18 mouse cellular contexts compared by ENCODE assay signal in the genomic region with DNA sequence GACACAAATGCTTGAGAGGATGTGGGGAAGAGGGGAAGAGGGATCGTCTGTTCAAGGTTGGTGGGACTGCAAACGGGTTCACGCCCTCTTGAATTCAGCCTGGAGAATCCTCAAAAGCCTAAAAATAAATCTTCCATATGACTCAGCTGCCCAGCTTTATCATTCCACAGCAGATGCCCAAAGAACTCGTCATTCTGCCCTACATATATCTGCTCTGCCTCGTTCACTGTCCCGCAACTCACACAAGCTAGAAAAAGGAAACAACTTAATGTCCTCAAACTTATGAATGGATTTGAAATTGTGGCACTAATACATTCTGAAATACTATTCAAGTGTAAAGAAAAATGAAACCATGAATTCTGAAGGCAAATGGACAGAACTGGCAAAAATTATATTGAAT. TPM values are rescaled to one million over a fixed set of nuclear protein-coding genes. Genes with fewer than 3 reads are reported as not detected.
DNase-seq lines count a peak whose midpoint lies in the region; ATAC-seq lines count a peak whose summit lies in the region.
"Had no signal": no experiment of that assay in that cellular context is flagged by ENCODE, and none has a peak within 500 bp of the region (broad histone marks: within the 10 kb centered on the region; RNA-seq: fewer than 3 reads in every experiment).

No protein-coding gene starts in this region.

- H3K9ac ChIP-seq in heart, embryonic 15.5 days = no peak overlapping the region
- H3K9ac ChIP-seq: embryonic facial prominence, embryonic 13.5 days; limb, embryonic 15.5 days had no signal

- no peaks in the 10 kb centered on the region for H3K9me3 ChIP-seq in heart, embryonic 15.5 days (replicated peaks)
- H3K9me3 ChIP-seq: embryonic facial prominence, embryonic 13.5 days; limb, embryonic 15.5 days had no signal

- H3K36me3 ChIP-seq in heart, embryonic 15.5 days = peaks cover 8% of the 10 kb centered on the region; the same call in 1 of the 2 replicates

- no peaks in the 10 kb centered on the region for H3K27me3 ChIP-seq in heart, embryonic 15.5 days
- H3K27me3 ChIP-seq: embryonic facial prominence, embryonic 13.5 days; limb, embryonic 15.5 days had no signal

- peak; percentile 27 for DNase-seq in adrenal gland, adult 2 months
- DNase-seq in adrenal gland, postnatal 25 days = no peak
- no peak for DNase-seq in heart, adult 9 months (ENCODE audit: low spot score in 2 of 2)
- peak; percentile 79 for DNase-seq in 3T3-L1 (ENCODE audit: low read depth, low spot score)
- peak; percentile 14 for DNase-seq in c-Kit-positive CD71-negative TER-119-negative erythroid progenitor cells, embryonic 14.5 days (ENCODE audit: low read depth)
- DNase-seq in embryo, embryonic 10.5 days (ENCODE audit: low spot score) = no peak
- DNase-seq: B cell, adult 2 months; cerebellum, adult 9-11 months; kidney, postnatal 36 days; right cerebral cortex, postnatal 4 days had no signal

- H3K4me2 ChIP-seq in heart, embryonic 15.5 days = peak overlapping the region; percentile 43
- H3K4me2 ChIP-seq: embryonic facial prominence, embryonic 13.5 days; limb, embryonic 15.5 days had no signal

- no peak overlapping the region for H3K4me3 ChIP-seq in heart, embryonic 15.5 days
- H3K4me3 ChIP-seq: embryonic facial prominence, embryonic 13.5 days; limb, embryonic 15.5 days had no signal

- H3K27ac ChIP-seq in heart, embryonic 15.5 days = no peak overlapping the region
- H3K27ac ChIP-seq: embryonic facial prominence, embryonic 13.5 days; limb, embryonic 15.5 days had no signal

- H3K4me1 ChIP-seq in heart, embryonic 15.5 days (replicated peaks) = peaks cover 18% of the 10 kb centered on the region
- H3K4me1 ChIP-seq: limb, embryonic 15.5 days had no signal

- WGBS in heart, embryonic 15.5 days = 26% methylated on average over 6 of the region's 6 CpGs

- no peak for ATAC-seq in heart, embryonic 15.5 days (replicated peaks; ENCODE audit: insufficient number of reproducible peaks, insufficient read depth, low FRiP score, low read depth)
- ATAC-seq: activated CD4-positive, CD25-positive, alpha-beta regulatory T cell, adult 4 months; forebrain, embryonic 16.5 days; hindbrain, embryonic 16.5 days; intestine, embryonic 16.5 days; lung, postnatal 0 days had no signal

RNA-seq across cellular contexts. Expression of a gene that starts 3.0 kb away (rescaled TPM):
- total RNA-seq in adrenal gland, adult 2 months (2021) = 10 to 100 TPM; 11.3 to 18.1 TPM
- 0.48 and 0.51 TPM in 2 replicates for polyA plus RNA-seq in adrenal gland, adult 2 months (2012; rRNA removed)
- total RNA-seq in adrenal gland, postnatal 25 days (2021) = 13.2 and 14.6 TPM in 2 replicates
- polyA plus RNA-seq in heart, embryonic 15.5 days (2015; fragmentation: Nextera tagmentation; extraction: Ambion mirVana) = 11.9 and 12.7 TPM in 2 replicates

RNA-seq across cellular contexts. Expression of a gene that starts 3.2 kb away (rescaled TPM):
- total RNA-seq in adrenal gland, adult 2 months (2021) = 10 to 100 TPM; 20.5 to 23.7 TPM
- polyA plus RNA-seq in adrenal gland, adult 2 months (2012; rRNA removed) = 1.2 and 1.9 TPM in 2 replicates
- 24.5 and 34.8 TPM in 2 replicates for total RNA-seq in adrenal gland, postnatal 25 days (2021)
- polyA plus RNA-seq in heart, embryonic 15.5 days (2015; fragmentation: Nextera tagmentation; extraction: Ambion mirVana) = 60.1 and 67.7 TPM in 2 replicates

RNA-seq across cellular contexts. Expression of a gene that starts 57.8 kb away (rescaled TPM):
- 100 to 1,000 TPM in 1 of 2 experiments, 10 to 100 TPM in 1; 94.8 to 104 TPM for total RNA-seq in adrenal gland, adult 2 months (2021)
- 22.5 and 34.7 TPM in 2 replicates for polyA plus RNA-seq in adrenal gland, adult 2 months (2012; rRNA removed)
- total RNA-seq in adrenal gland, postnatal 25 days (2021) = 86.3 and 89.7 TPM in 2 replicates
- 78.9 and 103 TPM in 2 replicates for polyA plus RNA-seq in heart, embryonic 15.5 days (2015; fragmentation: Nextera tagmentation; extraction: Ambion mirVana)

Comparison
In these comparisons a context has a peak if more than half of its experiments do, and no peak if none do; other contexts are left out.
1. DNase-seq: peak in adrenal gland, adult 2 months (single experiment), 3T3-L1 (single experiment) and c-Kit-positive CD71-negative TER-119-negative erythroid progenitor cells, embryonic 14.5 days (single experiment); none in adrenal gland, postnatal 25 days (single experiment), heart, adult 9 months (0 of 2) and embryo, embryonic 10.5 days (single experiment).